Mouse (Mus musculus) liver, adult 2 months (tissue): ENCODE measurements at regions not wholly inside any gene's neighbourhood (a gene's known extent, or its start where the extent isn't known, plus 50 kb on each side); places are given as distances from the start of the nearest gene placed in this dataset.

ENCODE experiments used
- CTCF ChIP-seq: fragments of 200-500 bp; IDR thresholded peaks from 2 replicates; pipeline ENCODE4 v1.5.1; 2011; ENCODE audit warnings: low read depth, low read length, control low read depth
- POLR2A ChIP-seq: fragments of 200-500 bp; IDR thresholded peaks from 2 replicates; pipeline ENCODE4 v1.6.1; 2011; ENCODE audit warnings: low read length, control low read depth; ENCODE audit not compliant: insufficient read depth; ENCODE audit errors: extremely low read depth

DNA sequence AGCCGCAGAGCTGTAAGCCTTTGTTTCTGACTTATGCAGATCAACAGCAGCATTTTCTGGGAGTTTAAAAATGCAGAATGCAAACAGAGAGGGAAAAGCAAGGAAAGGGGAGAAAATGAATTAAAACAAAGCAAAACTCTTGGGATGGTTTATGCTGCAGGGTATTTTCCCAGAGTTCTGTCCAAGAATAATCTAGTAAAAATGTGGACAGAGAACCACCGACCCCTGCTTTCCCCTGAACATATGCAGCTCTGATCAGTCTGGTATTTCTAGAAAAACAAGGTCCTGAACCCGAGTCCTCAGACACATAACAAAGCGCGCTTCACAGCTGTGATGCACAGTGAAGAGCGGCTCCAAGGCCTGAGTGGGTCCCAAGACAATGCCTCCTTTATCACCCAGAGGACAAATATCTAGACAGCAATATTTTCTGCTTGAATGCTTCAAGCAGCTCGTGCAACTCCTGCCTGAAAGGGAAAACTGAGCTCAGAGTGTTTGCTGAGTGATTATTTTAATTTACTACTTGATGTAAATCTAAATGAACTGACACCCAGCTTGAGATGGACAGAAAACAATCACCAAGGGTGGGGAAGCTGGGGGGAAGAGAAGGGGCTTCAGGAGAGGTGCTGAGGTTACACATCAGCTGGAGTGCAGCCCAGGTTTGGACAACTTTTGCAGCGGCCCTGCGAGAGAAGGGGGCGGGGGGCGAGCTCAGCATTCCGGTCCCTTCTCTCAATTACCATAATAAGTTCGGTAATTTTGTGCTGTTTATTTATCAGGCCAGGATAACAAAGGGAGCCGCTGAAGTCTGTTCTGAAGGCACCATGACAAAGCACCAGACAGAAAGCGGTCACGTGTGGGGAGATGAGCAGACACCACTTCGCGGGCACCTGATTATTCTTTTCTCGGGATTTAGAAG, 853.6 kb downstream of the 5730522E02Rik start:
- TF ChIP-seq CTCF, result no peak
- TF ChIP-seq POLR2A, result no peak
